Mouse (Mus musculus) E14TG2a.4 (cell line): ENCODE data around the gene Lpcat2.

Experiments
- H3K27me3 ChIP-seq: 2 replicates; pipeline ENCODE4 v1.6.1; 2014; ENCODE audit warnings: low read length, control low read depth; ENCODE audit not compliant: insufficient read depth
- H3K36me3 ChIP-seq: 2 replicates; pipeline ENCODE4 v1.6.1; 2014; ENCODE audit warnings: low read length, control low read depth; ENCODE audit not compliant: insufficient read depth
- H3K4me1 ChIP-seq: replicated peaks from 2 replicates; pipeline ENCODE4 v1.6.1; 2014; ENCODE audit warnings: low read depth, low read length, control low read depth
- H3K4me3 ChIP-seq: replicated peaks from 2 replicates; pipeline ENCODE4 v1.5.1; 2014; ENCODE audit warnings: mild to moderate bottlenecking, low read length
- H3K9me3 ChIP-seq: 2 replicates; pipeline ENCODE4 v1.6.1; 2014; ENCODE audit warnings: low read length, control low read depth
- CTCF ChIP-seq: conservative IDR thresholded peaks from 2 replicates; pipeline ENCODE4 v1.5.1; 2014; ENCODE audit warnings: low read length
- NANOG ChIP-seq: IDR thresholded peaks from 2 replicates; pipeline ENCODE4 v1.6.1; 2014; ENCODE audit warnings: borderline replicate concordance, low read length, mixed read lengths
- POU5F1 ChIP-seq: IDR thresholded peaks from 2 replicates; pipeline ENCODE4 v1.6.1; 2014; ENCODE audit warnings: low read length, borderline replicate concordance

Lpcat2 gene

GRCm38 (mm10) chr8:92895053-92895452 lies 39.9 kb downstream of the Lpcat2 start:
- no peaks in the 10 kb centered on the region for H3K27me3 ChIP-seq
- H3K4me1 ChIP-seq, result no peaks in the 10 kb centered on the region
- TF ChIP-seq CTCF (no peak), POU5F1 (no peak), NANOG (no peak)
- no peak overlapping the region for H3K4me3 ChIP-seq
- H3K9me3 ChIP-seq, result no peaks in the 10 kb centered on the region
- H3K36me3 ChIP-seq, result no peaks in the 10 kb centered on the region

GRCm38 (mm10) chr8:92896056-92896455 lies 40.9 kb downstream of the Lpcat2 start:
- no peak for TF ChIP-seq NANOG
- Histone ChIP-seq H3K27me3 (no peaks in the 10 kb centered on the region), H3K4me3 (no peak overlapping the region), H3K9me3 (no peaks in the 10 kb centered on the region), H3K36me3 (no peaks in the 10 kb centered on the region), H3K4me1 (no peaks in the 10 kb centered on the region)

- H3K27me3 ChIP-seq, result no peaks in the 10 kb centered on the region
- no peak overlapping the region for H3K4me3 ChIP-seq
- H3K36me3 ChIP-seq, result no peaks in the 10 kb centered on the region
- no peak for TF ChIP-seq POU5F1
- TF ChIP-seq CTCF, result no peak
- TF ChIP-seq NANOG, result no peak
- no peaks in the 10 kb centered on the region for H3K9me3 ChIP-seq
- H3K4me1 ChIP-seq, result no peaks in the 10 kb centered on the region
Measured at GRCm38 (mm10) chr8:92896611-92897010, 41.5 kb downstream of the Lpcat2 start.

GRCm38 (mm10) chr8:92897794-92898193 lies 42.7 kb downstream of the Lpcat2 start:
- Histone ChIP-seq H3K9me3 (no peaks in the 10 kb centered on the region), H3K27me3 (no peaks in the 10 kb centered on the region), H3K4me1 (no peaks in the 10 kb centered on the region), H3K4me3 (no peak overlapping the region), H3K36me3 (no peaks in the 10 kb centered on the region)
- TF ChIP-seq NANOG (no peak), CTCF (no peak), POU5F1 (no peak)

GRCm38 (mm10) chr8:92899590-92899989 lies 44.5 kb downstream of the Lpcat2 start:
- H3K4me3 ChIP-seq, result no peak overlapping the region
- no peaks in the 10 kb centered on the region for H3K27me3 ChIP-seq
- no peaks in the 10 kb centered on the region for H3K4me1 ChIP-seq
- no peaks in the 10 kb centered on the region for H3K36me3 ChIP-seq
- no peak for TF ChIP-seq CTCF
- no peak for TF ChIP-seq NANOG
- TF ChIP-seq POU5F1, result no peak
- no peaks in the 10 kb centered on the region for H3K9me3 ChIP-seq

- Histone ChIP-seq H3K36me3 (no peaks in the 10 kb centered on the region), H3K4me3 (no peak within 1 kb of the TSS), H3K9me3 (no peaks in the 10 kb centered on the region), H3K4me1 (no peaks in the 10 kb centered on the region), H3K27me3 (no peaks in the 10 kb centered on the region)
- no peak for TF ChIP-seq NANOG
Measured at GRCm38 (mm10) chr8:92901107-92901506, 46.0 kb downstream of the Lpcat2 start, which contains the start of gene Capns2. Capns2 (plus strand) TSS chr8:92901407.

GRCm38 (mm10) chr8:92902981-92903380 lies 47.8 kb downstream of the Lpcat2 start:
- no peaks in the 10 kb centered on the region for H3K27me3 ChIP-seq
- TF ChIP-seq NANOG (no peak), POU5F1 (no peak), CTCF (no peak)
- H3K9me3 ChIP-seq, result no peaks in the 10 kb centered on the region

GRCm38 (mm10) chr8:92903488-92904135 lies 48.5 kb downstream of the Lpcat2 start:
- no peaks in the 10 kb centered on the region for H3K36me3 ChIP-seq
- H3K4me1 ChIP-seq, result no peaks in the 10 kb centered on the region
- no peaks in the 10 kb centered on the region for H3K9me3 ChIP-seq
- no peak overlapping the region for H3K4me3 ChIP-seq
- no peaks in the 10 kb centered on the region for H3K27me3 ChIP-seq
- TF ChIP-seq CTCF (no peak), POU5F1 (no peak), NANOG (no peak)

More at GRCm38 (mm10) chr8:92902981-92903380, 47.8 kb downstream of the Lpcat2 start:
- H3K36me3 ChIP-seq, result no peaks in the 10 kb centered on the region
- no peak overlapping the region for H3K4me3 ChIP-seq
- H3K4me1 ChIP-seq, result no peaks in the 10 kb centered on the region

- Histone ChIP-seq H3K36me3 (no peaks in the 10 kb centered on the region), H3K4me1 (no peaks in the 10 kb centered on the region), H3K9me3 (no peaks in the 10 kb centered on the region), H3K4me3 (no peak overlapping the region), H3K27me3 (no peaks in the 10 kb centered on the region)
- TF ChIP-seq POU5F1, result no peak
Measured at GRCm38 (mm10) chr8:92906553-92906952, 51.4 kb downstream of the Lpcat2 start.
